Mouse (Mus musculus) intestine, postnatal 0 days (tissue): ENCODE results near the gene Lamc3. TPM values are rescaled to one million over a fixed set of nuclear protein-coding genes. Genes with fewer than 3 reads are reported as not detected.

ENCODE experiments used
- ATAC-seq: fragments of 200-750 bp; cut with Nextera tagmentation; 2 replicates; pipeline ENCODE4 v1.8.0; 2017; ENCODE audit warnings: mild to moderate bottlenecking, moderate TSS enrichment, moderate library complexity
- H3K27ac ChIP-seq: fragments of 300-500 bp; sonication (generic); 2 replicates; pipeline ENCODE4 v1.5.1; 2014; ENCODE audit warnings: mild to moderate bottlenecking, low read depth, low read length, moderate library complexity
- H3K27me3 ChIP-seq: fragments of 300-500 bp; sonication (generic); replicated peaks from 2 replicates; pipeline ENCODE4 v1.6.1; 2014; ENCODE audit warnings: low read length, mixed read lengths; ENCODE audit not compliant: control insufficient read depth, insufficient read depth
- H3K36me3 ChIP-seq: fragments of 300-500 bp; sonication (generic); 2 replicates; pipeline ENCODE4 v1.6.1; 2014; ENCODE audit warnings: mild to moderate bottlenecking, moderate library complexity; ENCODE audit not compliant: control insufficient read depth, insufficient read depth
- H3K4me1 ChIP-seq: fragments of 300-500 bp; sonication (generic); replicated peaks from 2 replicates; pipeline ENCODE4 v1.6.1; 2014; ENCODE audit warnings: antibody characterized with exemption, low read length, mixed read lengths; ENCODE audit not compliant: control insufficient read depth, insufficient read depth
- H3K4me2 ChIP-seq: fragments of 300-500 bp; sonication (generic); replicated peaks from 2 replicates; pipeline ENCODE4 v1.6.1; 2014; ENCODE audit warnings: low read depth, mild to moderate bottlenecking, moderate library complexity
- H3K4me3 ChIP-seq: fragments of 300-500 bp; sonication (generic); 2 replicates; pipeline ENCODE4 v1.5.1; 2014; ENCODE audit warnings: low read depth, low read length
- H3K9ac ChIP-seq: fragments of 300-500 bp; sonication (generic); 2 replicates; pipeline ENCODE4 v1.6.1; 2014; ENCODE audit warnings: mild to moderate bottlenecking, low read depth, low read length
- H3K9me3 ChIP-seq: fragments of 300-500 bp; sonication (generic); 2 replicates; pipeline ENCODE4 v1.6.1; 2016; ENCODE audit warnings: mixed run types; ENCODE audit not compliant: control insufficient read depth
- CTCF ChIP-seq: sonication (generic); IDR thresholded peaks from 2 replicates; pipeline ENCODE4 v1.5.1; 2016; ENCODE audit warnings: low read depth, mild to moderate bottlenecking, control low read depth, antibody characterized with exemption, moderate library complexity
- WGBS: fragments of 180-500 bp; shearing (Covaris S2); extraction: QIAGEN DNeasy Blood & Tissue Kit; methylation state at CpG from one replicate; pipeline ENCODE4 v1.1.7; 2014; 5-methylcytosine and 5-hydroxymethylcytosine counted together
- polyA plus RNA-seq: library from polyadenylated mRNA; unstranded; fragments of >200 nt; fragmentation: Nextera tagmentation; extraction: Ambion mirVana; gene quantifications from 2 replicates; pipeline ENCODE4 v1.2.1, GENCODE M21; 2015

Lamc3 gene
- polyA plus RNA-seq, 1 experiment from 2014 or later: 0.44 TPM

DNA sequence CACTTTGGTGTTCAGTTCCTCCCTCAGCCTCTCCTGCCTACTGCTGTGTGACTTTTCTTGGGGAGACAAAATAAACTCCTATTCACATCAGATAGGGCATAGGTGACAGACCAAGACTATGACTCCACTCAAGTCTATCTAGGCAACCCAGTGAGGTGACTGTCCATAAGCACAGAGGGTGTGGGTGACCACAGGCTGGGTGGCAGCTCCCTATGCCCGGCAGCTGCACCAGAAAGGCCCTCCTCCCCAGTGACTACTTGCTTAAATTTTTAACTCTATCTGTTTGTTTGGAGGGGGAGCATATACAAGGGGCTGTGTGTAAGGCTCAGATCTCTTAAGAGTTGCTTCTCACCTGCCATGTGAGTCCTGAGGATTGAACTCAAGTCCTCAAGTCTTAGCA lies 24.2 kb upstream of the Lamc3 start:
- no peak overlapping the region for H3K4me2 ChIP-seq
- H3K27me3 ChIP-seq: no peaks in the 10 kb centered on the region
- ATAC-seq: no peak
- H3K9me3 ChIP-seq: no peaks in the 10 kb centered on the region
- no peaks in the 10 kb centered on the region for H3K4me1 ChIP-seq
- H3K4me3 ChIP-seq: no peak overlapping the region
- 47% methylated on average over 1 of the region's 1 CpGs for WGBS
- no peak overlapping the region for H3K27ac ChIP-seq
- H3K36me3 ChIP-seq: no peaks in the 10 kb centered on the region
- no peak overlapping the region for H3K9ac ChIP-seq
- no peak for TF ChIP-seq CTCF

GRCm38 (mm10) chr2:31863766-31864165 lies 23.3 kb upstream of the Lamc3 start:
- TF ChIP-seq CTCF: no peak
- ATAC-seq: no peak
- Histone ChIP-seq H3K36me3 (no peaks in the 10 kb centered on the region), H3K4me3 (no peak overlapping the region), H3K27ac (no peak overlapping the region), H3K9me3 (no peaks in the 10 kb centered on the region), H3K9ac (no peak overlapping the region), H3K27me3 (no peaks in the 10 kb centered on the region), H3K4me1 (no peaks in the 10 kb centered on the region), H3K4me2 (no peak overlapping the region)
- WGBS: 89% methylated on average over 1 of the region's 1 CpGs

DNA sequence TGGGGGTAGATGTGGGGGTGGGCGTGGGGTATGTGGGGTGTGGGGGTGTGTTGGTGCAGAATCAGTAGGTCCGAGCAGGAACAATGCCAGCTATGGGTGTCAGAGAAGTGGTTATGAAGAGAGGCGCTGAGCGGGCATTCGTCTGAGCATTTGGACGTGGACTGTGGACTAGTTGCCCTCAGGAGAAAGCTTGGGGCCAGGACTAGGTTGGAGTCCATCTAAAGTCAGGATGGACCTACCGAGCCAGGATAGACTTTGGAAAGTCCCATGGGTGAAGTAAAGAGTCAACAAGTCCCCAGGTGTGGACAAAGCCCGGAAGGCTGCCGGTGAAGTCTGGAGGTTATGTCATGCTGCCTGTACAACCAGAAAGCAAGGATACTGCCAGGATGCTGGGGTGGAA lies 22.2 kb upstream of the Lamc3 start:
- Histone ChIP-seq H3K36me3 (no peaks in the 10 kb centered on the region), H3K9me3 (no peaks in the 10 kb centered on the region), H3K27ac (no peak overlapping the region), H3K4me1 (no peaks in the 10 kb centered on the region), H3K4me2 (no peak overlapping the region), H3K9ac (no peak overlapping the region), H3K27me3 (no peaks in the 10 kb centered on the region), H3K4me3 (no peak overlapping the region)
- WGBS: 90% methylated on average over 9 of the region's 9 CpGs
- no peak for ATAC-seq
- TF ChIP-seq CTCF: no peak

DNA sequence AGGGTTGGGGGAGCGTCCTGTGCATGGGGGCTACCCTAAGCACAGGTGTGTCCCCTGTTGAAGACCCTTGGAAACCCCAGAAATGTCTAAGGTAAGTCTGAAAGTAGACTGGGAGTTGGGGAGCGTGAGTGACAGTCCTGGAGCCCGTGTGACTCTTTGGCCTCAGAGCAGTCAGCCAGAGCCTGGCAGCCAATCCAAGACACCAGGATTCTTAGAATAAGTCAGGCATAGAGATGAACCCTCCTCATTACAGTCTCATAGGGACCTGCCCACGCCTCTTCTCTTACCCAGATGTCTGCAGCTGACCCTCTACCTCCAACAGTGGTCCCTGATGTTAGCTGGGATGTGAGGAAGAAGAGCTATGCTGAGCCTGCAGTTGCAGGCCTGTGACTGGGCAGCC lies 21.8 kb upstream of the Lamc3 start:
- Histone ChIP-seq H3K36me3 (no peaks in the 10 kb centered on the region), H3K4me1 (no peaks in the 10 kb centered on the region), H3K27me3 (no peaks in the 10 kb centered on the region), H3K9ac (no peak overlapping the region), H3K4me2 (no peak overlapping the region), H3K27ac (no peak overlapping the region), H3K4me3 (no peak overlapping the region), H3K9me3 (no peaks in the 10 kb centered on the region)
- WGBS: 75% methylated on average over 4 of the region's 4 CpGs
- no peak for ATAC-seq
- no peak for TF ChIP-seq CTCF

- Histone ChIP-seq H3K27ac (no peak overlapping the region), H3K27me3 (no peaks in the 10 kb centered on the region), H3K9me3 (no peaks in the 10 kb centered on the region), H3K4me3 (no peak overlapping the region), H3K9ac (no peak overlapping the region), H3K4me1 (no peaks in the 10 kb centered on the region), H3K36me3 (no peaks in the 10 kb centered on the region), H3K4me2 (no peak overlapping the region)
- TF ChIP-seq CTCF: no peak
- no peak for ATAC-seq
- WGBS: 83% methylated on average over 2 of the region's 2 CpGs
Measured at GRCm38 (mm10) chr2:31865794-31866193, 21.3 kb upstream of the Lamc3 start.

GRCm38 (mm10) chr2:31867773-31868537 lies 19.1 kb upstream of the Lamc3 start:
- H3K4me1 ChIP-seq: no peaks in the 10 kb centered on the region
- no peak overlapping the region; the same call in 1 of the 2 replicates for H3K4me2 ChIP-seq
- 60% methylated on average over 8 of the region's 8 CpGs for WGBS
- H3K36me3 ChIP-seq: no peaks in the 10 kb centered on the region
- H3K9ac ChIP-seq: no peak overlapping the region
- no peak for ATAC-seq
- no peak overlapping the region for H3K4me3 ChIP-seq
- peak overlapping the region; percentile 62; the same call in 1 of the 2 replicates for H3K27ac ChIP-seq
- no peaks in the 10 kb centered on the region for H3K27me3 ChIP-seq
- H3K9me3 ChIP-seq: no peaks in the 10 kb centered on the region
- TF ChIP-seq CTCF: no peak
